Mouse (Mus musculus): Measurements from ENCODE around the gene Gprin2. TPM values are rescaled to one million over a fixed set of nuclear protein-coding genes. Genes with fewer than 3 reads are reported as not detected.

Gprin2 gene
- 0.05 and 0.08 TPM in 2 replicates for polyA plus RNA-seq (2012; rRNA removed)

GRCm38 (mm10) chr14:34201231-34202035 is at the start of gene Gprin2:
Gene Gprin2, minus strand, starts transcription at chr14:34201653.
- no peak for DNase-seq

GRCm38 (mm10) chr14:34240676-34241075 is 39.2 kb upstream of the Gprin2 start:
- H3K36me3 ChIP-seq (ENCODE audit: control insufficient read depth, insufficient read depth, low read length): no peaks in the 10 kb centered on the region
- WGBS: 93% methylated on average over 6 of the region's 6 CpGs
- no peaks in the 10 kb centered on the region for H3K4me1 ChIP-seq (replicated peaks; ENCODE audit: control insufficient read depth, insufficient read depth, low read length)
- H3K27ac ChIP-seq (ENCODE audit: control insufficient read depth, insufficient read depth, low read length): no peak overlapping the region
- no peak overlapping the region for H3K4me3 ChIP-seq (ENCODE audit: control insufficient read depth, insufficient read depth, low read length)
- DNase-seq: no peak
- no peaks in the 10 kb centered on the region for H3K27me3 ChIP-seq (ENCODE audit: control insufficient read depth, insufficient read depth, low read length)
- TF ChIP-seq POLR2A (IDR thresholded peaks at IDR 0.05; ENCODE audit: control insufficient read depth, extremely low read depth, insufficient read depth, low read length, poor library complexity) (no peak), CTCF (IDR thresholded peaks at IDR 0.05; ENCODE audit: borderline replicate concordance, control insufficient read depth, extremely low read depth, insufficient read depth, low read length, poor library complexity) (no peak)

More at GRCm38 (mm10) chr14:34201231-34202035, at the start of gene Gprin2:
- Histone ChIP-seq H3K36me3 (ENCODE audit: control insufficient read depth, insufficient read depth, low read length) (no peaks in the 10 kb centered on the region), H3K27ac (ENCODE audit: control insufficient read depth, insufficient read depth, low read length) (no peak within 1 kb of the TSS), H3K4me1 (replicated peaks; ENCODE audit: control insufficient read depth, insufficient read depth, low read length) (peaks cover 5% of the 10 kb centered on the region; the same call in 1 of the 2 replicates), H3K4me3 (ENCODE audit: control insufficient read depth, insufficient read depth, low read length) (peak within 1 kb of the TSS; percentile 37), H3K27me3 (ENCODE audit: control insufficient read depth, insufficient read depth, low read length) (peaks cover 4% of the 10 kb centered on the region; the same call in 1 of the 2 replicates)
- 14% methylated on average over 45 of the region's 52 CpGs for WGBS
- no peak for TF ChIP-seq CTCF (IDR thresholded peaks at IDR 0.05; ENCODE audit: borderline replicate concordance, control insufficient read depth, extremely low read depth, insufficient read depth, low read length, poor library complexity)
- TF ChIP-seq POLR2A (IDR thresholded peaks at IDR 0.05; ENCODE audit: control insufficient read depth, extremely low read depth, insufficient read depth, low read length, poor library complexity): no peak

GRCm38 (mm10) chr14:34240263-34240662 is 38.8 kb upstream of the Gprin2 start:
- no peak overlapping the region for H3K4me3 ChIP-seq (ENCODE audit: control insufficient read depth, insufficient read depth, low read length)
- no peak for DNase-seq
- 93% methylated on average over 10 of the region's 10 CpGs for WGBS
- no peaks in the 10 kb centered on the region for H3K36me3 ChIP-seq (ENCODE audit: control insufficient read depth, insufficient read depth, low read length)
- H3K27me3 ChIP-seq (ENCODE audit: control insufficient read depth, insufficient read depth, low read length): no peaks in the 10 kb centered on the region
- TF ChIP-seq POLR2A (IDR thresholded peaks at IDR 0.05; ENCODE audit: control insufficient read depth, extremely low read depth, insufficient read depth, low read length, poor library complexity) (no peak), CTCF (IDR thresholded peaks at IDR 0.05; ENCODE audit: borderline replicate concordance, control insufficient read depth, extremely low read depth, insufficient read depth, low read length, poor library complexity) (no peak)
- H3K27ac ChIP-seq (ENCODE audit: control insufficient read depth, insufficient read depth, low read length): no peak overlapping the region
- no peaks in the 10 kb centered on the region for H3K4me1 ChIP-seq (replicated peaks; ENCODE audit: control insufficient read depth, insufficient read depth, low read length)

GRCm38 (mm10) chr14:34234630-34235380 is 33.4 kb upstream of the Gprin2 start:
- DNase-seq: peak; percentile 9
- 71% methylated on average over 16 of the region's 16 CpGs for WGBS
- no peak overlapping the region for H3K4me3 ChIP-seq (ENCODE audit: control insufficient read depth, insufficient read depth, low read length)

GRCm38 (mm10) chr14:34233846-34234245 is 32.4 kb upstream of the Gprin2 start:
- Histone ChIP-seq H3K4me3 (ENCODE audit: control insufficient read depth, insufficient read depth, low read length) (no peak overlapping the region), H3K36me3 (ENCODE audit: control insufficient read depth, insufficient read depth, low read length) (no peaks in the 10 kb centered on the region), H3K27me3 (ENCODE audit: control insufficient read depth, insufficient read depth, low read length) (no peaks in the 10 kb centered on the region), H3K27ac (ENCODE audit: control insufficient read depth, insufficient read depth, low read length) (no peak overlapping the region), H3K4me1 (replicated peaks; ENCODE audit: control insufficient read depth, insufficient read depth, low read length) (no peaks in the 10 kb centered on the region; the same call in 1 of the 2 replicates)
- DNase-seq: no peak
- TF ChIP-seq POLR2A (IDR thresholded peaks at IDR 0.05; ENCODE audit: control insufficient read depth, extremely low read depth, insufficient read depth, low read length, poor library complexity): no peak
- TF ChIP-seq CTCF (IDR thresholded peaks at IDR 0.05; ENCODE audit: borderline replicate concordance, control insufficient read depth, extremely low read depth, insufficient read depth, low read length, poor library complexity): no peak
- 91% methylated on average over 4 of the region's 4 CpGs for WGBS

More at GRCm38 (mm10) chr14:34234630-34235380, 33.4 kb upstream of the Gprin2 start:
- TF ChIP-seq POLR2A (IDR thresholded peaks at IDR 0.05; ENCODE audit: control insufficient read depth, extremely low read depth, insufficient read depth, low read length, poor library complexity): no peak
- TF ChIP-seq CTCF (IDR thresholded peaks at IDR 0.05; ENCODE audit: borderline replicate concordance, control insufficient read depth, extremely low read depth, insufficient read depth, low read length, poor library complexity): no peak
- H3K27me3 ChIP-seq (ENCODE audit: control insufficient read depth, insufficient read depth, low read length): no peaks in the 10 kb centered on the region
- H3K4me1 ChIP-seq (replicated peaks; ENCODE audit: control insufficient read depth, insufficient read depth, low read length): no peaks in the 10 kb centered on the region; the same call in 1 of the 2 replicates
- H3K27ac ChIP-seq (ENCODE audit: control insufficient read depth, insufficient read depth, low read length): no peak overlapping the region
- H3K36me3 ChIP-seq (ENCODE audit: control insufficient read depth, insufficient read depth, low read length): no peaks in the 10 kb centered on the region

Data from thymus, adult 2 months (tissue).